Mouse (Mus musculus) E14TG2a.4 (cell line): ENCODE data around the gene Tbc1d22a.

Source experiments
- H3K27me3 ChIP-seq: 2 replicates; pipeline ENCODE4 v1.6.1; 2014; ENCODE audit warnings: low read length, control low read depth; ENCODE audit not compliant: insufficient read depth
- H3K36me3 ChIP-seq: 2 replicates; pipeline ENCODE4 v1.6.1; 2014; ENCODE audit warnings: low read length, control low read depth; ENCODE audit not compliant: insufficient read depth
- H3K4me1 ChIP-seq: replicated peaks from 2 replicates; pipeline ENCODE4 v1.6.1; 2014; ENCODE audit warnings: low read depth, low read length, control low read depth
- H3K4me3 ChIP-seq: replicated peaks from 2 replicates; pipeline ENCODE4 v1.5.1; 2014; ENCODE audit warnings: mild to moderate bottlenecking, low read length
- H3K9me3 ChIP-seq: 2 replicates; pipeline ENCODE4 v1.6.1; 2014; ENCODE audit warnings: low read length, control low read depth
- CTCF ChIP-seq: conservative IDR thresholded peaks from 2 replicates; pipeline ENCODE4 v1.5.1; 2014; ENCODE audit warnings: low read length
- NANOG ChIP-seq: IDR thresholded peaks from 2 replicates; pipeline ENCODE4 v1.6.1; 2014; ENCODE audit warnings: borderline replicate concordance, low read length, mixed read lengths
- POU5F1 ChIP-seq: IDR thresholded peaks from 2 replicates; pipeline ENCODE4 v1.6.1; 2014; ENCODE audit warnings: low read length, borderline replicate concordance

Tbc1d22a gene

GRCm38 (mm10) chr15:86424971-86425370, 210.7 kb downstream of the Tbc1d22a start:
- no peak for TF ChIP-seq NANOG
- no peak for TF ChIP-seq CTCF
- TF ChIP-seq POU5F1, result no peak
- no peaks in the 10 kb centered on the region for H3K36me3 ChIP-seq
- no peaks in the 10 kb centered on the region for H3K4me1 ChIP-seq
- H3K4me3 ChIP-seq, result no peak overlapping the region
- no peaks in the 10 kb centered on the region for H3K9me3 ChIP-seq
- no peaks in the 10 kb centered on the region for H3K27me3 ChIP-seq

GRCm38 (mm10) chr15:86426364-86427000, 212.2 kb downstream of the Tbc1d22a start:
- Histone ChIP-seq H3K4me1 (no peaks in the 10 kb centered on the region; the same call in 1 of the 2 replicates), H3K9me3 (no peaks in the 10 kb centered on the region), H3K4me3 (no peak overlapping the region), H3K27me3 (no peaks in the 10 kb centered on the region), H3K36me3 (no peaks in the 10 kb centered on the region)
- TF ChIP-seq NANOG (no peak), POU5F1 (no peak), CTCF (no peak)

- H3K4me3 ChIP-seq, result no peak overlapping the region
- H3K9me3 ChIP-seq, result no peaks in the 10 kb centered on the region
- no peaks in the 10 kb centered on the region; the same call in 1 of the 2 replicates for H3K4me1 ChIP-seq
- no peak for TF ChIP-seq NANOG
- no peak for TF ChIP-seq CTCF
- no peak for TF ChIP-seq POU5F1
- H3K27me3 ChIP-seq, result no peaks in the 10 kb centered on the region
- no peaks in the 10 kb centered on the region for H3K36me3 ChIP-seq
These were observed 213.2 kb downstream of the Tbc1d22a start for GRCm38 (mm10) chr15:86427439-86427838.

GRCm38 (mm10) chr15:86428496-86428895, 214.2 kb downstream of the Tbc1d22a start:
- Histone ChIP-seq H3K4me1 (no peaks in the 10 kb centered on the region; the same call in 1 of the 2 replicates), H3K36me3 (no peaks in the 10 kb centered on the region), H3K27me3 (no peaks in the 10 kb centered on the region), H3K4me3 (no peak overlapping the region), H3K9me3 (no peaks in the 10 kb centered on the region)
- TF ChIP-seq CTCF (no peak), POU5F1 (no peak), NANOG (no peak)

GRCm38 (mm10) chr15:86429766-86430335, 215.6 kb downstream of the Tbc1d22a start:
- Histone ChIP-seq H3K27me3 (no peaks in the 10 kb centered on the region), H3K4me1 (no peaks in the 10 kb centered on the region; the same call in 1 of the 2 replicates), H3K36me3 (no peaks in the 10 kb centered on the region), H3K4me3 (no peak overlapping the region), H3K9me3 (no peaks in the 10 kb centered on the region)
- TF ChIP-seq POU5F1 (no peak), NANOG (no peak), CTCF (no peak)

- H3K4me1 ChIP-seq, result no peaks in the 10 kb centered on the region; the same call in 1 of the 2 replicates
These were observed 217.4 kb downstream of the Tbc1d22a start for GRCm38 (mm10) chr15:86431539-86432080.

GRCm38 (mm10) chr15:86432791-86433190, 218.5 kb downstream of the Tbc1d22a start:
- H3K4me1 ChIP-seq, result no peaks in the 10 kb centered on the region; the same call in 1 of the 2 replicates
- no peaks in the 10 kb centered on the region for H3K27me3 ChIP-seq
- H3K36me3 ChIP-seq, result no peaks in the 10 kb centered on the region
- no peaks in the 10 kb centered on the region for H3K9me3 ChIP-seq
- no peak overlapping the region for H3K4me3 ChIP-seq
- no peak for TF ChIP-seq NANOG
- TF ChIP-seq POU5F1, result no peak
- no peak for TF ChIP-seq CTCF

More at GRCm38 (mm10) chr15:86431539-86432080, 217.4 kb downstream of the Tbc1d22a start:
- no peaks in the 10 kb centered on the region for H3K27me3 ChIP-seq
- H3K9me3 ChIP-seq, result no peaks in the 10 kb centered on the region
- H3K36me3 ChIP-seq, result no peaks in the 10 kb centered on the region
- no peak overlapping the region for H3K4me3 ChIP-seq
- TF ChIP-seq NANOG, result no peak
- no peak for TF ChIP-seq CTCF

- H3K9me3 ChIP-seq, result no peaks in the 10 kb centered on the region
- no peak overlapping the region for H3K4me3 ChIP-seq
- H3K4me1 ChIP-seq, result no peaks in the 10 kb centered on the region; the same call in 1 of the 2 replicates
- no peaks in the 10 kb centered on the region for H3K27me3 ChIP-seq
- H3K36me3 ChIP-seq, result no peaks in the 10 kb centered on the region
- TF ChIP-seq CTCF, result no peak
- TF ChIP-seq POU5F1, result no peak
- no peak for TF ChIP-seq NANOG
These were observed 219.1 kb downstream of the Tbc1d22a start for GRCm38 (mm10) chr15:86433378-86433777.
